Mouse (Mus musculus) lung, embryonic 14.5 days (tissue): ENCODE data around the gene Sgsh. TPM values are rescaled to one million over a fixed set of nuclear protein-coding genes. Genes with fewer than 3 reads are reported as not detected.

ENCODE experiments used
- ATAC-seq: fragments of 200-750 bp; cut with Nextera tagmentation; 2 replicates; pipeline ENCODE4 v1.8.0; 2017; ENCODE audit warnings: mild to moderate bottlenecking, moderate TSS enrichment, moderate library complexity; ENCODE audit not compliant: insufficient read depth
- DNase-seq: peaks from one replicate; pipeline ENCODE4 v3.0.0-alpha.2; 2015
- H3K27ac ChIP-seq: fragments of 300-500 bp; sonication (generic); 2 replicates; pipeline ENCODE4 v1.5.1; 2014; ENCODE audit warnings: low read depth, mild to moderate bottlenecking, moderate library complexity
- H3K27me3 ChIP-seq: fragments of 300-500 bp; sonication (generic); 2 replicates; pipeline ENCODE4 v1.6.1; 2014; ENCODE audit warnings: low read length, control low read depth; ENCODE audit not compliant: insufficient read depth
- H3K36me3 ChIP-seq: fragments of 300-500 bp; sonication (generic); 2 replicates; pipeline ENCODE4 v1.6.1; 2014; ENCODE audit warnings: control low read depth; ENCODE audit not compliant: insufficient read depth
- H3K4me1 ChIP-seq: fragments of 300-500 bp; sonication (generic); 2 replicates; pipeline ENCODE4 v1.6.1; 2014; ENCODE audit warnings: antibody characterized with exemption, control low read depth; ENCODE audit not compliant: insufficient read depth
- H3K4me2 ChIP-seq: fragments of 300-500 bp; sonication (generic); 2 replicates; pipeline ENCODE4 v1.6.1; 2014; ENCODE audit warnings: mild to moderate bottlenecking
- H3K4me3 ChIP-seq: fragments of 300-500 bp; sonication (generic); 2 replicates; pipeline ENCODE4 v1.5.1; 2014; ENCODE audit warnings: low read depth, low read length
- H3K9ac ChIP-seq: fragments of 300-500 bp; sonication (generic); 2 replicates; pipeline ENCODE4 v1.6.1; 2014
- H3K9me3 ChIP-seq: fragments of 300-500 bp; sonication (generic); 2 replicates; pipeline ENCODE4 v1.6.1; 2016; ENCODE audit warnings: low read depth, low read length, control low read depth
- CTCF ChIP-seq: IDR thresholded peaks from 2 replicates; pipeline ENCODE4 v1.5.1; 2016; ENCODE audit warnings: antibody characterized with exemption, low read depth
- WGBS: fragments of 180-500 bp; shearing (Covaris S2); extraction: QIAGEN DNeasy Blood & Tissue Kit; methylation state at CpG from one replicate; pipeline ENCODE4 v1.1.7; 2014; 5-methylcytosine and 5-hydroxymethylcytosine counted together
- polyA plus RNA-seq: library from polyadenylated mRNA; unstranded; fragments of >200 nt; fragmentation: Nextera tagmentation; extraction: Ambion mirVana; gene quantifications from 2 replicates; pipeline ENCODE4 v1.2.1, GENCODE M21; 2014

Gene Sgsh
- 7.6 and 9.5 TPM in 2 replicates for polyA plus RNA-seq

DNA sequence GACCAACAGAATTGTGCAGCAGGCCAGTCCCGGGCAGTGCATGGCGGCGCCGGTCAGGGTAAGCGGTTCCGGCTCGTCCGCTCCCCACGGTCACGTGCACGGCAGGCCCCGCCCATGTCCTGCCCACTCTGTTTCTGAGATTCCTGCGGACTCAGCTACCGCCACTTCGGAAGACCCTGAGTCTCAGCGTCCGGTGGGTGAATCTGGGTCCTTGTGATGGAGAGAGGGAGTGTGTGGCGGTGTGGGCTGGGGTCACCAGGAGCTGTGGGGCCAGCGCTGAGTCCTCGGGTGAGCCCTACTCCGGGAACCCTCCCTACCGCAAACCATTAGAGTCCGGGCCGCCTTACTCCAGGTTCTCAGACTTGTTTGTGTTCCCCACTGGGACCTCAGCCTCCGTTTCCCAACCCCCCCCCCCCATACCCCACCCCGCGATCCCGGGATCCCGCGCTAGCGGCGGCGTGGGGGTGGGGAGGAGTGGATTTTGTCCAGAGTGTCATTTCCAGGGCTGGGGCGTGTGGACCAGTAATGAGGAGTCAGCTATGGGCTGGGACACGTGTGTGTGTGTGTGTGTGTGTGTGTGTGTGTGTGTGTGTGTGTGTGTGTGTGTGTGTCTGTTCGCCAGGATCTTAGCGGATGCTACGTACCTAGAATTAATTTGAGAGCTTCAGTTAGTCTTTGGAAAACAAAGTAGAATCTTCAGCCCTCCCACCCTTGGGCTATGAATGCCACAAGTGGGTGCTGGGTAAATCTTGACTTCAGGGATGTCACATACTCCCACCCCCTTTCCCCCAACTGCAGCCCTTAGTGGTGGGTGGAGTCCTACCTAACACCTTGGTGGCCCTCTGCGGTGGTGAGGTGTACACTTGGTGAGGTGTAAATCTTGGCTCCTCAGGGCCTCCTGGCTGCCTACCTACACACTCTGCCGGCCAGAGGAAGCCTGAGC, at the start of gene Sgsh, which contains the start of gene Slc26a11:
Sgsh (minus strand) TSS at position 94 of the 943 bp plus-strand sequence.
Slc26a11 (plus strand) TSS at position 115 of the 943 bp plus-strand sequence.
- no peak for TF ChIP-seq CTCF
- H3K4me3 ChIP-seq = peak within 1 kb of the TSS; percentile 64
- DNase-seq (peak; percentile 94), ATAC-seq (peak; percentile 96)
- WGBS = under 1% methylated on average over 40 of the region's 40 CpGs
- H3K4me1 ChIP-seq = peaks cover 12% of the 10 kb centered on the region; the same call in 1 of the 2 replicates
- H3K36me3 ChIP-seq = peaks cover 10% of the 10 kb centered on the region; the same call in 1 of the 2 replicates
- peak within 1 kb of the TSS; percentile 71 for H3K9ac ChIP-seq
- H3K4me2 ChIP-seq = peak within 1 kb of the TSS; percentile 94
- H3K27me3 ChIP-seq = 0 out of 2 replicates have a peak, but pooled peaks cover 3% of the 10 kb centered on the region
- H3K9me3 ChIP-seq = no peaks in the 10 kb centered on the region
- H3K27ac ChIP-seq = peak within 1 kb of the TSS; percentile 80

DNA sequence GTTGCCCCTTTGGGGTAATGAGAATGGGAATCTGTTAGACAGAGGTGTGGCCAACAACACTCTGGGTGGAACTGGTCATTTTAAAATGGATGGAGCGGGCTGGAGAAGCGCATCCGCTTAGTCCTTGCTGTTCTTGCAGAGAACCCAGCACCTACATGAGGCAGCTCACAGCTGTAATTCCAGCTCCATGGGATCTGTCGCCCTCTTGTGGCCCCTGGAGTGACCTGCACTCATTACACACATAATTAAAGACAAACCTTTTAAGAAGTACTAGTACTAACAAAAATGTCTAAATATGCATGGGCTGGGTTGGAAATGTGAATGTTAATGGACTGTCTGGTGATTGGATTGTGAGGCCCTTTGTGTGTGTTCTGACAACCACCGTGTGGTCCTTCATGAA, 49.3 kb upstream of the Sgsh start:
- Histone ChIP-seq H3K27me3 (no peaks in the 10 kb centered on the region), H3K9me3 (no peaks in the 10 kb centered on the region), H3K27ac (no peak overlapping the region), H3K4me2 (no peak overlapping the region), H3K4me3 (no peak overlapping the region), H3K36me3 (no peaks in the 10 kb centered on the region; the same call in 1 of the 2 replicates), H3K9ac (no peak overlapping the region), H3K4me1 (no peaks in the 10 kb centered on the region)
- 57% methylated on average over 5 of the region's 5 CpGs for WGBS
- ATAC-seq (no peak), DNase-seq (peak; percentile 68)
- TF ChIP-seq CTCF = peak; percentile 83

DNA sequence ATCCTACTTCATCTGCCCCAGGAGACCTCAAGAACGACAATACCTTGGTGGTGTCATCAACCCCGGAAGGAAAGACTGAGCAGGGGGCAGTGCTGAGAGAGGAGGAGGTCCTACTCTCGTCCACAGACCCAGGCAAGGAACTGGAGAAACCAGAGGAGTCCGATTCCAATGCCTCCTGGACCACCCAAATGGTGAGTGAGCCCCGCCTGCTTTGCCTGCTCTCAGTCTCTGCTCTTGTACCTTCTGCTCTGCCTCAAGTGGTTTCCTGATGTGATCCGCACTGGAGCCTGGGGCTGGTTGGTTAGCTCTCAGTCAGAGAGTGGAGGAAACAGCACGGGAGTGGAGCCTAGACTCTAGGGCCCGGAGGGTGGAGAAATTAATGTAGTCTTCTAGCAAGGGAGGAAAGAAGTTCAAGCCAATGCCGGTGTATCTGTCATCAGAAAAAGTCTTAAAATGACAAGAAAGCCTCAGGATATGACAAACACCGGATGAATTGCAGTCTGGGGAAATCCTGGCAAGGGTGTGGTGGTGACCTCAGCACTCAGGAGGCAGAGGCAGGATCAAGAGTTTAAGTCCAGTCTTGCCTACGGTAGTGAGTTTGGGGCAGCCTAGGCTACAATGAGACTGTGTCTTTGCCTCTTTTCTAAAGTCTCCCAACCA, 47.3 kb upstream of the Sgsh start:
- 45% methylated on average over 11 of the region's 11 CpGs for WGBS
- no peak for ATAC-seq
- no peaks in the 10 kb centered on the region for H3K4me1 ChIP-seq
- no peaks in the 10 kb centered on the region for H3K36me3 ChIP-seq
- no peak for TF ChIP-seq CTCF
- no peaks in the 10 kb centered on the region for H3K9me3 ChIP-seq
- no peak overlapping the region for H3K4me2 ChIP-seq
- no peak overlapping the region for H3K27ac ChIP-seq
- H3K4me3 ChIP-seq = no peak overlapping the region
- no peak for DNase-seq
- no peaks in the 10 kb centered on the region for H3K27me3 ChIP-seq
- H3K9ac ChIP-seq = no peak overlapping the region

DNA sequence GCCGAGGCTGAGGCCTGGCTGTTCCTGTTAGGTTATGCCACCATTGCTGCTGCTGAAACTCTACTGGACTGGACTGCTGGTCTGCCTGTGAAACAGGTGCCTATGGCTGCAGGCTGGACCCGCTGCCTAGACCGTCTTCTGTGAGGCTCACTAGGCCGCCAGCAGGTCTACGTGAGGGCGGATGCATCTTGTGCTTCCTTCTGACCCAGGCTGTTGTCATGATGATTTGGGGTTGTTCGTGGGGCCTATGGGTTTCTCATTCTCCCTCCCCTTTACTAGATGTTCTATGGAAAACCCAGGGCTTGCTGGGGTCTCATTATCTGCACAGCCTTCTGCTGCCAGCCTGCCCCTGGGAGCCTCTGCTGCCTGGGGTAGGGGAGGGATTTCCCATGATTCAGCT, 41.1 kb upstream of the Sgsh start:
- 76% methylated on average over 7 of the region's 7 CpGs for WGBS
- Histone ChIP-seq H3K9ac (no peak overlapping the region), H3K4me1 (peaks cover 8% of the 10 kb centered on the region; the same call in 1 of the 2 replicates), H3K4me2 (no peak overlapping the region), H3K36me3 (peaks cover 3% of the 10 kb centered on the region; the same call in 1 of the 2 replicates), H3K9me3 (no peaks in the 10 kb centered on the region), H3K4me3 (no peak overlapping the region), H3K27me3 (no peaks in the 10 kb centered on the region; the same call in 1 of the 2 replicates), H3K27ac (no peak overlapping the region)
- no peak for ATAC-seq
- DNase-seq = no peak
- TF ChIP-seq CTCF = no peak

DNA sequence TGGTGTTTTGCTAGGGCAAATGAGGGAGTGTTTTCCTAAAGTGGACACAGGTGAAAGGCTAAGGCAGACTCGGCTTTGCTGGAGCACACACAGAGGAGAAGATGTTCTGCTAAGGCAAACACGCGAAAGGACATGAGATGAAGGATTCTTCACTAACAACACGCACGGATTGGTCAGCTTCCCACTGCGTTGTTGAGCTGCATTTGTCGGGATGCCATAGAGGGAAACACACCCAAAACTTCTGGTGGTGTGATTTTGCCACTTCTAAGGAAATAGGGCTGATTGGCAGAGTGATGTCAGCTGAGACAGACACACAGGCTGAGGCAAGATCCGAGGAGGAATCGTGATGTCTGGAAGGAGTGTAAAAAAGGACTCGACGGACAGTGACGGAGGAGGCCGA, 40.6 kb upstream of the Sgsh start:
- no peak overlapping the region for H3K4me3 ChIP-seq
- H3K36me3 ChIP-seq = peaks cover 3% of the 10 kb centered on the region; the same call in 1 of the 2 replicates
- H3K4me1 ChIP-seq = peaks cover 8% of the 10 kb centered on the region; the same call in 1 of the 2 replicates
- no peaks in the 10 kb centered on the region; the same call in 1 of the 2 replicates for H3K27me3 ChIP-seq
- ATAC-seq (no peak), DNase-seq (no peak)
- no peak overlapping the region for H3K4me2 ChIP-seq
- TF ChIP-seq CTCF = no peak
- H3K27ac ChIP-seq = no peak overlapping the region
- no peaks in the 10 kb centered on the region for H3K9me3 ChIP-seq
- 26% methylated on average over 13 of the region's 13 CpGs for WGBS
- no peak overlapping the region for H3K9ac ChIP-seq

DNA sequence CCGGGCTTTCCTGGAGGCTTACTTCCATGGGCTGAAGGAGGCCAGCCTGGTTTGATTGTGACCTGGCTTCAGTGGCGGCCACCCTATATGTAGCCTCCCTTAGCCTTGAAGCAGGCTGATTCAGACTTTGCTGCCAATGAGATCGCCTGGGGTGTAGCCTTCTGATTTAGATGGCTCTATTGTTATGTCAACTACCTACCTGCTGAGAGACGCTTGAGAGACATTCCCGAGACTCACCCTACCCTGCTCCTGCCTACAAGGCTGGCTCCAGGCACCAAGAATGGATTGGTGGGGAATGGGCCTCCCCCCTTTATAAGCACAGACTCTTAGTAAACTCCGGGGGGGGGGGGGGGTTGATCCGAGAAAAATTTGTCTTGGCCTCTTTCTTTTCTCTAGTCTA, 40.1 kb upstream of the Sgsh start:
- H3K4me3 ChIP-seq = no peak overlapping the region
- H3K27me3 ChIP-seq = no peaks in the 10 kb centered on the region; the same call in 1 of the 2 replicates
- ATAC-seq = no peak
- TF ChIP-seq CTCF = no peak
- H3K36me3 ChIP-seq = peaks cover 3% of the 10 kb centered on the region; the same call in 1 of the 2 replicates
- no peak overlapping the region for H3K9ac ChIP-seq
- DNase-seq = no peak
- no peak overlapping the region for H3K27ac ChIP-seq
- no peaks in the 10 kb centered on the region for H3K9me3 ChIP-seq
- peaks cover 8% of the 10 kb centered on the region; the same call in 1 of the 2 replicates for H3K4me1 ChIP-seq
- WGBS = 29% methylated on average over 7 of the region's 7 CpGs
- 0 out of 2 replicates have a peak overlapping the region, but pooled peaks have one; percentile 89 for H3K4me2 ChIP-seq
